Mouse (Mus musculus) small intestine, adult 10 weeks (tissue): ENCODE measurements around the gene Cd3d. TPM values are rescaled to one million over a fixed set of nuclear protein-coding genes. Genes with fewer than 3 reads are reported as not detected.

Experiments used
- polyA plus RNA-seq: library from polyadenylated mRNA; stranded (reverse); fragments of 350-450 nt; fragmentation: Illumina TruSeq; extraction: RNeasy Lipid Tissue Mini Kit (QIAGEN cat#74804); gene quantifications from one replicate; pipeline ENCODE4 v1.2.3, GENCODE M21; 2014; ENCODE audit warnings: low replicate concordance

The Cd3d gene
- 1.2 TPM for polyA plus RNA-seq

DNA sequence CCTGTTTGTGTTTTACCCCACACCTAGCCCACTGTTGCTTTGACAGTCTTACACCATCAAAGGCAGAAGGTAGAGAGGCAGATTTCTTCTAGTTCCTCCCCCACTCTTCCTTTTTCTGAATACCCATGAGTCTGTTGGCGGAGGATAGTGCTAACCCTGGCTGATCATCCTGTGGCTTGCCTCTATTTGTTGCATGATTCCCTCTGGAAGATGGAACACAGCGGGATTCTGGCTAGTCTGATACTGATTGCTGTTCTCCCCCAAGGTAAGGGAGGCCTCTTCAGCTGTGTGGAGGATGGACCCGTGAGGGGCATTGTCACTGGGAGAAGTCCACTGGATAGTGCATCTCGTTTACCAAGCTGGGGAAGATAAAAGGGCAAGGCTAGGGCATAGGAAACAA is at the start of gene Cd3d:
Gene Cd3d, plus strand, starts transcription at position 111 of the 400 bp plus-strand sequence.

DNA sequence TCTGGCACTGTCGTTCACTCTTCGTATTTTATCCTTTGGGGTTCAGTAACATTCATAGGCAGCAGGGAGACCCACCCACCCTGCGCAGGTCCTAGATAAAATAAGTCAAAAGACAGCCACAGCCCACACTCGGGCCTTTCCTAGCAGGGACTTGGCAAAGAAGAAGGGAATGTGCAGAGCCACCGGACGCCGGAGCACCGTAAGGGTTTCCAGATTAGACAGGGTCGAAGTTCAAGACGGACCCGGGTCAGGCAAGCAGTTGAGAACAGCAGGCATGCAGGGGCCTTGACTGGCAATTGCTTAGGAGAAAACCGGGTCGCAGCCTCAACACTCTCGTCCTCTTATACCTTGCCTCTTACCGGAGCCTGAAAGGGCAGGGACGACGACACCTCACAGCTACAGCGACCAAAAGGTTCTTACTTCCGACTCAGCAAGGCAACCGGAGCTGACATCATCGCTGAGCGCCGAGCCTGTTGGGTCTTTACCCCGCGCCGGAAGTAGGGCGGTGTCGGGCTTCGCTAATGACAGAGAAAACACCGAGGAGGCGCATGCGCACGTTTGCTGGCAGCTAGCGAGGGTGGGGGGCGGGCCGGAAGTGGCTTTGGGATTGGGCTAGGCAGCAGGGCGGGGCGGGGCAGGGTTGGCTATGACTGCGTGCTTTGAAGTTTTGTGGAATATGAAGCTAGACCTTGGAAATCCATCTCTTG is 16.3 kb upstream of the Cd3d start, which contains the start of gene Ube4a:
Gene Ube4a, minus strand, starts transcription at position 475 of the 707 bp plus-strand sequence.

DNA sequence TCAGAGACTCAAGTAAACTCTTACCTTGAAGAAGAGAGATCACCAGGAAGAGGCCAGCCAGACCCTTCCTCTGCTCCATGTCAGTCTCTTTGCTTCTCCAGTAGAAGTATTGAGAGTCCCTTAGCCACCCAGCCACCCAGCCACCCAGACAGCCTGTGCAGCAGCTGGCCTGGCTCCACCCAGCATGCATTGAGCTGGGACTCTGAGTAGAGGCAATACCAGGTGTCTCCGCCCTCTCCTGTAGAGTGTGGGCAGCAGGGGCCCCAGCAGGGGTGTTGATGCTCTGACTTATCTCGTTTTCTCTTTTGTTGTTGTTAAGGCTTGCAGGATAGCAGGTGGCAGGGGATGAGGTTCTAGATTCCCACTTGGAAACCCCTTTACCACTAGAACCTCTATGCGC is 1.3 kb upstream of the Cd3d start, which contains the start of gene Cd3g:
Gene Cd3g, minus strand, starts transcription at position 190 of the 400 bp plus-strand sequence.

GRCm38 (mm10) chr9:45009180-45010078 is 27.8 kb downstream of the Cd3d start, which contains the start of gene Cd3e:
Cd3e (minus strand) TSS chr9:45009627.

Other genes starting within 250 kb of the Cd3d start
- gene Phldb1, start 246.6 kb upstream of the Cd3d start, polyA plus RNA-seq, result 0.15 TPM
- gene Arcn1, start 213.9 kb upstream of the Cd3d start, polyA plus RNA-seq, result 481 TPM
- gene Ift46, start 213.9 kb upstream of the Cd3d start, polyA plus RNA-seq, result 17.8 TPM
- gene Tmem25, start 182.5 kb upstream of the Cd3d start, polyA plus RNA-seq, result 0.52 TPM
- gene Ttc36, start 178.7 kb upstream of the Cd3d start, polyA plus RNA-seq, result not detected
- gene Kmt2a, start 100.5 kb upstream of the Cd3d start, polyA plus RNA-seq, result 9.9 TPM
- 807 TPM for gene Atp5l, start 61.0 kb upstream of the Cd3d start, polyA plus RNA-seq
- 74.3 TPM for gene Ube4a, start 16.2 kb upstream of the Cd3d start, polyA plus RNA-seq
- gene Cd3g, start 1.4 kb upstream of the Cd3d start, polyA plus RNA-seq, result 15.6 TPM
- 7.4 TPM for gene Cd3e, start 27.8 kb downstream of the Cd3d start, polyA plus RNA-seq
- gene Mpzl2, start 58.0 kb downstream of the Cd3d start, polyA plus RNA-seq, result 48.4 TPM
- 19.2 TPM for gene Mpzl3, start 73.4 kb downstream of the Cd3d start, polyA plus RNA-seq
- gene Jaml, start 97.4 kb downstream of the Cd3d start, polyA plus RNA-seq, result 148 TPM
- gene Scn2b, start 136.0 kb downstream of the Cd3d start, polyA plus RNA-seq, result 1.0 TPM
- not detected for gene Scn4b, start 156.6 kb downstream of the Cd3d start, polyA plus RNA-seq
- gene BC049352, start 200.2 kb downstream of the Cd3d start, polyA plus RNA-seq, result not detected
- 30.0 TPM for gene Tmprss4, start 222.3 kb downstream of the Cd3d start, polyA plus RNA-seq